Comparison of ENCODE assay signal across 12 mouse cellular contexts in the genomic region with DNA sequence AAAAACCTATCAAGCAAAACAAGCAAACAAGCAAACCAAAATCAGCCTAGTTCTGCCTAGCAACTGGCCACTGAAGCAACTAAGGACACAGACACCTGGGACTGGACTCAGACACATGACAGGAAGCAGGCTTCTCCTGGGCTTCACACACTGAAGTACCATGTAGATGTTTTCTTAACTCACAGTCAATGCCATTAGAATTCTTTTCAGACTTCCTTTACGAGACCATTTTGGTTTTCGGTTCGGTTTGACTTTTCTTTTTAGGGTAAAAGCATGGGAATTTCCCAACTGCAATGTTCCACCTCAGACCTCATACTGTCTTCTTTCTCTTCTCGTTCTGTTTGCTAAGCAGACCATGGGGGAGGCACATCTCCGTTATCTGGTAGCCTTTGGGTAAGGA.
DNase-seq lines count a peak whose midpoint lies in the region; ATAC-seq and TF ChIP-seq lines count a peak whose summit lies in the region.
"Had no signal": no experiment of that assay in that cellular context is flagged by ENCODE, and none has a peak within 500 bp of the region (broad histone marks: within the 10 kb centered on the region; RNA-seq: fewer than 3 reads in every experiment).

No protein-coding gene starts in this region.

- H3K79me2 ChIP-seq in myocyte (ENCODE audit: control insufficient read depth, insufficient read depth): no peaks in the 10 kb centered on the region

- no peaks in the 10 kb centered on the region for H3K36me3 ChIP-seq in heart, embryonic 11.5 days (ENCODE audit: control insufficient read depth, insufficient read depth, low read length)
- H3K36me3 ChIP-seq in myocyte (ENCODE audit: control insufficient read depth, insufficient read depth): no peaks in the 10 kb centered on the region
- no peaks in the 10 kb centered on the region for H3K36me3 ChIP-seq in midbrain, embryonic 14.5 days (ENCODE audit: control insufficient read depth, insufficient read depth, low read length)
- H3K36me3 ChIP-seq in forebrain, postnatal 0 days (ENCODE audit: insufficient read depth): no peaks in the 10 kb centered on the region
- H3K36me3 ChIP-seq: heart, embryonic 13.5 days; limb, embryonic 12.5 days had no signal

- 63% methylated on average over 5 of the region's 5 CpGs for WGBS in heart, embryonic 11.5 days (ENCODE audit: insufficient replicate concordance)
- 93% methylated on average over 5 of the region's 5 CpGs for WGBS in midbrain, embryonic 14.5 days
- WGBS in forebrain, postnatal 0 days: 94% methylated on average over 5 of the region's 5 CpGs

- H3K4me2 ChIP-seq in heart, embryonic 11.5 days: no peak overlapping the region
- peak overlapping the region; percentile 66 for H3K4me2 ChIP-seq in myocyte (ENCODE audit: low read depth)
- H3K4me2 ChIP-seq in midbrain, embryonic 14.5 days (ENCODE audit: low read length): no peak overlapping the region
- H3K4me2 ChIP-seq in forebrain, postnatal 0 days (ENCODE audit: low read depth): no peak overlapping the region
- H3K4me2 ChIP-seq: heart, embryonic 13.5 days; limb, embryonic 12.5 days had no signal

- no peak for TF ChIP-seq POLR2A in bone marrow macrophage, adult 2 months (IDR thresholded peaks at IDR 0.05; ENCODE audit: borderline replicate concordance, low read depth, low read length)
- no peak for TF ChIP-seq POLR2A in myocyte (IDR thresholded peaks at IDR 0.05; ENCODE audit: insufficient read length, low read depth)

- no peak overlapping the region for H3ac ChIP-seq in myocyte (ENCODE audit: control insufficient read depth, insufficient read length)

- H3K9ac ChIP-seq in heart, embryonic 11.5 days (ENCODE audit: low read depth, low read length): no peak overlapping the region
- no peak overlapping the region for H3K9ac ChIP-seq in midbrain, embryonic 14.5 days (replicated peaks; ENCODE audit: low read length)
- no peak overlapping the region for H3K9ac ChIP-seq in forebrain, postnatal 0 days
- H3K9ac ChIP-seq: heart, embryonic 13.5 days; limb, embryonic 12.5 days had no signal

- TF ChIP-seq CTCF in bone marrow macrophage, adult 2 months (IDR thresholded peaks at IDR 0.05; ENCODE audit: low read depth, low read length): no peak
- no peak for TF ChIP-seq CTCF in forebrain, postnatal 0 days (IDR thresholded peaks at IDR 0.05; ENCODE audit: low read depth)

- no peak overlapping the region for H3K27ac ChIP-seq in heart, embryonic 11.5 days (ENCODE audit: low read depth, low read length)
- H3K27ac ChIP-seq in bone marrow macrophage, adult 2 months (ENCODE audit: insufficient read depth, low read depth, low read length): peak overlapping the region; percentile 62
- no peak overlapping the region for H3K27ac ChIP-seq in midbrain, embryonic 14.5 days (replicated peaks; ENCODE audit: low read depth, low read length)
- no peak overlapping the region for H3K27ac ChIP-seq in forebrain, postnatal 0 days (ENCODE audit: low read depth, low read length)
- H3K27ac ChIP-seq: limb, embryonic 12.5 days had no signal

- no peak overlapping the region for H3K4me3 ChIP-seq in heart, embryonic 11.5 days (ENCODE audit: low read depth, low read length)
- no peak overlapping the region for H3K4me3 ChIP-seq in bone marrow macrophage, adult 2 months (ENCODE audit: insufficient read depth, low read length)
- H3K4me3 ChIP-seq in myocyte: no peak overlapping the region
- no peak overlapping the region for H3K4me3 ChIP-seq in midbrain, embryonic 14.5 days (replicated peaks; ENCODE audit: low read depth, low read length)
- no peak overlapping the region for H3K4me3 ChIP-seq in forebrain, postnatal 0 days (ENCODE audit: low read depth, low read length)
- H3K4me3 ChIP-seq: heart, embryonic 13.5 days; limb, embryonic 12.5 days had no signal

- H3K9me3 ChIP-seq in heart, embryonic 11.5 days (replicated peaks; ENCODE audit: control insufficient read depth, low read length): no peaks in the 10 kb centered on the region
- no peaks in the 10 kb centered on the region for H3K9me3 ChIP-seq in midbrain, embryonic 14.5 days (ENCODE audit: control insufficient read depth, low read length)
- H3K9me3 ChIP-seq in forebrain, postnatal 0 days (ENCODE audit: low read length): no peaks in the 10 kb centered on the region
- H3K9me3 ChIP-seq: heart, embryonic 13.5 days; limb, embryonic 12.5 days had no signal

- ATAC-seq in heart, embryonic 11.5 days (replicated peaks; ENCODE audit: insufficient number of reproducible peaks, low FRiP score, low TSS enrichment): no peak
- no peak for ATAC-seq in midbrain, embryonic 14.5 days (ENCODE audit: low FRiP score, low TSS enrichment)
- ATAC-seq in forebrain, postnatal 0 days: no peak

- DNase-seq in heart, adult 11 months: peak; percentile 71
- DNase-seq in 3T3-L1 (ENCODE audit: low read depth, low spot score): peak; percentile 30
- no peak for DNase-seq in midbrain, embryonic 14.5 days
- no peak for DNase-seq in forebrain, postnatal 0 days
- no peak for DNase-seq in layer of hippocampus, postnatal 25 days (ENCODE audit: extremely low spot score in 1 of 2, low spot score in 1 of 2)
- DNase-seq: cerebellum, adult 8-10 months; right cerebral cortex, postnatal 14 days had no signal

- no peaks in the 10 kb centered on the region for H3K27me3 ChIP-seq in heart, embryonic 11.5 days (ENCODE audit: control insufficient read depth, insufficient read depth, low read length)
- H3K27me3 ChIP-seq in myocyte (ENCODE audit: control insufficient read depth, insufficient read depth, insufficient read length): no peaks in the 10 kb centered on the region
- H3K27me3 ChIP-seq in midbrain, embryonic 14.5 days (ENCODE audit: control insufficient read depth, insufficient read depth, low read length): no peaks in the 10 kb centered on the region
- no peaks in the 10 kb centered on the region for H3K27me3 ChIP-seq in forebrain, postnatal 0 days (ENCODE audit: insufficient read depth, low read length)
- H3K27me3 ChIP-seq: heart, embryonic 13.5 days; limb, embryonic 12.5 days had no signal

- peaks cover 23% of the 10 kb centered on the region for H3K4me1 ChIP-seq in heart, embryonic 11.5 days (ENCODE audit: control insufficient read depth, insufficient read depth, low read length)
- H3K4me1 ChIP-seq in bone marrow macrophage, adult 2 months (ENCODE audit: control insufficient read depth, insufficient read depth, low read length): peaks cover 59% of the 10 kb centered on the region
- H3K4me1 ChIP-seq in midbrain, embryonic 14.5 days (ENCODE audit: control insufficient read depth, insufficient read depth, low read length): no peaks in the 10 kb centered on the region
- no peaks in the 10 kb centered on the region for H3K4me1 ChIP-seq in forebrain, postnatal 0 days (ENCODE audit: insufficient read depth)

TF ChIP-seq in myocyte, 11 proteins besides CTCF, POLR2A, EP300 and RAD21:
- TF ChIP-seq MYOD1 (IDR thresholded peaks at IDR 0.05; ENCODE audit: control insufficient read depth in 1 of 3, insufficient read length in 2 of 3, low read depth in 2 of 3) (no peak), SRF (IDR thresholded peaks at IDR 0.05; ENCODE audit: control insufficient read depth, insufficient read length, low read depth) (no peak), MAX (IDR thresholded peaks at IDR 0.05; ENCODE audit: low read depth) (no peak), CEBPB (IDR thresholded peaks at IDR 0.05; ENCODE audit: insufficient read depth, poor library complexity, severe bottlenecking) (no peak), USF1 (IDR thresholded peaks at IDR 0.05; ENCODE audit: low read depth) (no peak), POLR2AphosphoS2 (IDR thresholded peaks at IDR 0.05; ENCODE audit: insufficient read length, low read depth) (no peak), MYOG (IDR thresholded peaks at IDR 0.05; ENCODE audit: control insufficient read depth in 1 of 3, insufficient read depth in 1 of 3, insufficient read length in 2 of 3, low read depth in 2 of 3) (no peak), E2F4 (IDR thresholded peaks at IDR 0.05; ENCODE audit: insufficient read depth) (no peak), REST (IDR thresholded peaks at IDR 0.05; ENCODE audit: insufficient read depth, insufficient read length) (no peak), TCF12 (IDR thresholded peaks at IDR 0.05; ENCODE audit: insufficient read depth, poor library complexity, severe bottlenecking) (no peak)

Comparison
In these comparisons a context has a peak if more than half of its experiments do, and no peak if none do; other contexts are left out.
1. DNase-seq: peak in heart, adult 11 months (single experiment) and 3T3-L1 (single experiment); none in midbrain, embryonic 14.5 days (single experiment), forebrain, postnatal 0 days (single experiment) and layer of hippocampus, postnatal 25 days (0 of 2).